Mouse (Mus musculus) gastrocnemius, adult 18-20 months (tissue): ENCODE data around the gene Vps54. TPM values are rescaled to one million over a fixed set of nuclear protein-coding genes. Genes with fewer than 3 reads are reported as not detected.

ENCODE experiments used
- DNase-seq: peaks from one replicate; pipeline ENCODE4 v3.0.0; 2021; ENCODE audit warnings: low spot score
- microRNA-seq: library from miRNA; unstranded; fragments of <30 nt; microRNA quantifications from one replicate; pipeline ENCODE4 v1.2.0, GENCODE M21; 2021
- total RNA-seq, 2 experiments: library from RNA; stranded (reverse); gene quantifications; 2 replicates each; pipeline ENCODE4 v1.2.3; 2021

The Vps54 gene
- total RNA-seq, 2 experiments from 2014 or later: 19.9 to 21.0 TPM

DNA sequence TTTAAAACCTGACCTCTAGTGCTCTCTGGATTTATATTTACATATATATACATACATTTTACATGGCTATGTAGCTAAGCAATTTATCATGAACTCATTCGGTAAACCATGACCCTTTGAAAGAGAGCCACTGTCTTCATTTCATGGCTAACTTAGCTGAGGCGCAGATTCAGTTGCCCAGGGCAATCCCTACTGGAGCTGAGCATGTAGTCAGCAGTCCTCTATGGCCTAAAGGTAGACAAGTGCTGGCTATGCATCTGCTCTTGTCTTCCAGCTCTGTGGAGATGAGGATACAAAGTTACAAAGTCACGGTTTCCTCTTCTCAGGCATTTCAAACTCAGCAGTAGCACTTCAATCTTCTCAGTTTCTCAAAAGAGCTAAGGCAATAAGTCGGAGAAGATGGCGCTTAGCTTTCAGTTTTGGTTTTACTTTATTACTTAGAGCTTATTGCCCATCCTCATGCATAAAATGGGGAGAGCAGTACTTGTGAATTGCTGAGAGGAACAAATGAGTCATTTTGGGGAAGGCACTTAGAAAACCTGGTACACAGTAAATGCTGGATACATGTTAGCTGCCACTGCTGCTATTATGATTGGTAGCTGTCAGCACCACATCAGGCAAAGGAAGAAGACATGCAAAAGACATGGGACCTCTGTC is 93.7 kb downstream of the Vps54 start:
- DNase-seq: no peak

DNA sequence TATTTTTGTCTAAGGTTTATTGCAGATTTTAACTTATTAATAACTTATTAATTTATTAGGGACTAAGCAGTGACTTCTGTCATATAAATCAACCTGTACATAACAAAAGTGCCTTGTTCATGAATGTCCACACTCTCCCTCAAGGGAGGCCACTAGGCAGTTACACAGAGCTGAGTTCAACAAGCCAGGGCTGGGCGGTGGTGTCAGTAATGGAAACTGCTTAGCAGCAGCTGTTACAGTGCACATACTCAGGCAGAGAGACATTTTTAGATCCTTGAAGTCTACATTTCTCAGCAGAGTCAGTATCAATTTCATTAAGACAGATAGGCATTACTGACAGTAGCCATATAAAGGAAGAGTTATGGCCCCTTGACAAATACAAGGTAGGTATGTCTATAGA is 98.8 kb downstream of the Vps54 start:
- DNase-seq: peak; percentile 70

DNA sequence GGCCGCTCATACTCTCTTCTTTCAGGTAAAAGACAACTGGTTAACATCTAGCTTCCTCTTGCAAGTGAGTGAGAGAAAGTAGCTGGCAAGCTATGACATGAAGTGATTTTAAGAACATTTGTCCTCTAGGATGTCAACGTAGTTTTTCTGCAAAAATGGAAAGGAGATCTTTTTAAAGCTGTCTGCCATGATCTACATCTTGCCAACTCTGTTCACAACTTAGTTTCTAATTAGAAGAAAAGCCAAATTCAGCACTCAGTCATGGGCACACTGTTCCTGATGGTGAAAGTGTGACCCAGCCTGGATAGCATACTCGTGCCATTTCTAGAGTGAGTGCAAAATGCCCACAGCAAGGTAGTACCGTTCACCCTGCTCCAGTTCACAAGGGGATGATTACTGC is 100.0 kb downstream of the Vps54 start:
- no peak for DNase-seq

DNA sequence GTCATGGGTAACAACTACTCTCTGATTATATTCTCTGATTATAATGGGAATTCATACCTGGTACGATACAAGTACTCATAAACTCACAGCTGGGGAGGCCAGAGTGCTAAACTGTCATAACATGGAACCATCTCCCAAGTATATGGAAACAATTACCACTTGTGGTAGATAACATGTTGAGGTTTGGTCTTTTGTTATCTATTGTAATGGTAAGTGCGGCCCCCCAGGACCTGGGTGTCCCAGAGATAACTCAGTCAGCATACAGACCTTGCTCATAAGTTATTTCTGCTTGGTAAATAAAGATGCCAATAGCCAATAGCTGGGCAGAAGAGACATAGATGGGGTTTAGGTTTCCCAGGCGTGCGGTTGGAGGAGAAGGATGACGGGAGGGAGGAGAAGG is 104.4 kb downstream of the Vps54 start:
- DNase-seq: no peak

DNA sequence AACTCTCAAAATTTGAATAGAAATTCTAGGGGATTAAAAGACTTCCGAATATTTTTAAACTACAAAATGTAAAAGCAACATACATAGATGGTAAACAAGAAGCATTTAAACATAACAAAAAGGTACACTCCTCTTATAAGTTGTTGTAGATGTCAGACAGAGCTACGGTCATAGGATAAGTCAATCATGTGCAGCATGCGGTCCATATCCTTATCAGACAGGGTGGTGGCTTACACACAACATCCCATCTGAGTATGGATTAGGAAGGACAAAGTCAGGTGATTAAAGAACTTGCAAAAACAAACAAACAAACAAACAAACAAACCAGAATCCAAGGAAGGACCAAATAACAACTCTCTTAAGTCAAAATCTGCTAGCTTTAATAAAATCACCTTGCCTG is 106.9 kb downstream of the Vps54 start:
- DNase-seq: no peak

DNA sequence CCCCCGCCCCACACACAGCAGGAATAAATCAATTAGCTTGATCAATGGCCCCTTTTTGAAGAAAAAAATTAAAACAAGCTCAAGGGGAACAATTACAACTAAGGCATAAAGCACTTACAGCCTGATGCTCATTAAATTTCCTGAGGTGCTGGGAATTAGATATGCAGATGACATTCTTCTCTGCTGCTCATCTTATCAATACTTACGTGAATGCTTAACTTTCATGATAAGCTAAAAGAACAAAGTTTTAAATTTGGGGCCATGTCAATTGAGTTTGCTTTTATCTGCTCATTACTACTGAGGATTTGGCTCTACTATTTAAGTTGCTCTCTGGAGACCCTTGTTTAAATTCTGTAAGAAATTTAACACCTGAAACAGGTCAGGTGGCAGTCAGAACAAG is 109.8 kb downstream of the Vps54 start:
- no peak for DNase-seq

DNA sequence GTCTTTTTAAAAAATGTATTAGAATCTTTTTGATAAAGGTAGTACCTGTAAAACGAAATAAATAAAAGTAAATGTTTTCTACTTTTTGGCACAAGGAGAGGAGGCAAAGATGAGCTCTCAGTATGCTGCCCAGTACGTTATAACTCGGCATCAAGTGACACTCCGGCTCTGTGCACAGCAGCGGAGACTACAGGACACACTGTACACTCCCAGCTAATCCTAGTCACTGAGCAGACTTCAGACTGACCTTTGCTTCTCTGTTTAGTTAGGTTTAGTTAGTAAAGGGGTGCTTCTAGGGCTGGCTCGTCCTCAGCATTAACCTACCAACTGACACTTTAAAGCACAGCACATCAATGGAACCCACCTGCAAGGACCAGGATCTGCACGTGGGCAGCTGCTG is 112.2 kb downstream of the Vps54 start:
- peak; percentile 43 for DNase-seq

DNA sequence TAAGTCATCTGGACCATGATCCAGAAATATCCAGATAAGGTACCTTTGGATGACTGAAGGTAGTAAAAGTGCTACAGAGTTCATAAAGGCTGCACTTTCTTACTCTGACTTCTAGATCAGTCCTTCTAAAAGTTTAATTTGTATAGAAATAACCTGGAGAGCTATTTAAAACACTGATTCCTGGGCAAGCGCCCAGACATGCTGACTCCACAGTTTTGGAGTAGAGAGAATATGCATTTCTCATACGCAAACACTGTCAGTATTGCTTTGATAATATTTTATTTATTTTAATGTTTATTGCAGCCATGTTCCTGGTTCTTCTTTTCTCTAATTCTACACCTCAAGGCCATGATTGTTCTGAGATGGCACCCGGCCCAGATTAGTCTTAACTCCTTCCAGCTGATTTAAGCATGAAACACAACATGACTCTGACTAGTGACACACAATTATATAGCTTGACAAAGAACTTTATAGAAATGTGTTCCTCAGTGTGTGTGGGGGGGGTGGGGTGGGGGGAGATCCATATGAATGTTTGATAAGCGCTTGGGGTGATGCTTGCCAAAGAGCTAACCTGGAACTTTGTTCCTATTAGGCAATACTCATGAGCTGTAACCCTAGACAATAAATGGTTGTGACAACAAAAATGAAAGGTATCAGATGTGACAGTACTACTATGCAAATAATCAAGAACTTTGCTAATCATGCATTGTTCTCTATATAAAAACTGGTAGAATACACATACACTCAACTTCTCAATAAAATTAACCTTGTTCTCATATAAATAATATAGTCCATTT is 124.3 kb downstream of the Vps54 start:
- DNase-seq: no peak

DNA sequence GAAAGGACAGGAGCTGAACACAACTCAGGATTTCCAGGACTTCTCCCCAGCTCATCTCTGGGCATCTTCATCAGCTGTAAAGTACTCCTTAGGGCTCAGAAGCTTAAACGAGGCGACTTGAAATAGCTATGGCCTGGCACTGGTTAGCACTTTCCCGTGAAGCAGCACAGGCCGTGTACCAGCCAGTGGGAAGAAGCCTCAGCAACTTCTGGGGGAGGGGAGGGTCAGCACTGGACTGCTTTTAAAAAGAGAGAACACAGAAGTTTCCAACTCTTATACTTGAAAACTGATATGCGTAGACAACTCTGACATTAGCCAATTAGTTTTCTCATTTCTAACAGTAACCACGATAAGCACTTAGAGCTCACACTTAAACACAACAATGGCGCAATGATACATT is 129.4 kb downstream of the Vps54 start:
- DNase-seq: peak; percentile 54

DNA sequence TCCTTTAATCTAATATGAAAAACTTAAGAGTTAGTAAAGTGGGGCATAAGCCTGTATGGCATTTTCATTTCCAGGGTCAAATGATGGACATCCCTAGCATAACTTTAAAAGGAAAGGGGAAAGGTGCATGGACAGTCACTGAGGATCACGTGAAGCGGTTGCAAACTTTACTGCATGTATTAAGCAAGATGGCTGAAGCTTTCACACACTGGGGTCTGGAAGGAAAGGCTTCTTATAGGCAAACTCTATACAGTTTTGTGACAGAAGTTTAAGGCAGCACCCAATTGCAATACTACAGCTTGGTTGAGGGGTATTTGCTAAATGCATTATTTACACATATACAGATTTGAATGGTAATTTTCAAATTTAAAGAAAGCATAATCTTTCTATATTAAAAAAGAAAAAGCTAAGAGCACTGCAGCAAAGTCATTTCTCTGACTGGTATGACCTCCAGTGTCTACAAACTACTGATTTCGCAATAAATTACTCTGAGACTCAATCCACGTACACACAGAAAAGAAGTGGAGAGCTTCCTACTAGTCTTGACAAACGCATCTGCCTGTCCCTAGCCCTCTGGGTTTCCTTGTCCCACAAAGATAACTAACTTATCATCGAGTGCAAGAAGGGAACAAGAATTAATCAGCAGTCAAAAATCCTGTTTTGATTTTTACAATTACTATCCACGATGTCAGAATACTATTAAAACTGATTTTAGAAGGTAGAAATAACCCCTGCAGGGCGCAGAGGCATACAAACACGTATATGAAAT is 130.4 kb downstream of the Vps54 start:
- no peak for DNase-seq

DNA sequence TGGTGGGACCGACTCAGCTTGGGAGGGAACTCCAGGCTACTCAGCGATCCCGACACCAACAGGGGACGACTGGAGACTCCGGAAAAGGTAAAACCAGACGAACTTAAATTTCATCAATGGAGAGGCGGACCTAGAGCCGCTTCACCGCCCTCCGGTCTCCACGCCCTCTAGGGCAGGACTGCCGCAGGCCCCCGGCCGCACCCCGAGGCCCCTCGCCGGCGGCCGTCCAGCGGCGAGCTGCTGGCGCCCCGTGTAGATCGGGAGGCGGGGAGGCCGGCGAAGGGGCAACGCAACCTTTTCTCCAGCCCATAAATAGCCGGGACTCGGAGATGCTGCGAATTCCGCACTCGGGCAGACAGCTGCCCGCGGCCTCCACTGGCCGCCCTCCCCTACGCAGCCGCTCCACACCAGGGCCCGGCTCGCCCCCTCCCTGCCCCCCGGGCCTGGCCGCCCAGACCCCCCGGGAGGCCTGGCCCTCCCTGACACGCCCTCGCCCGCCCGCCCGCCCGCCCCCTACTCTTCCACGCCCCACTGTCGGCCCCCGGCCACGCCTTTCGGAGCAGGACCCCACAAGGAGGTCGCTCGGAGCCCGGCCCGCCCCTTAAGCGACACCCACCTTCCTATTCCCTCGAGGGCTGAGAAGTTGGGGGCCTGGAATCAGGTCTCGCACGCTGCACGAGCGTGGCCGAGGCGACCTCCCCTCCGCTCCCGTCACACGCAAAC is 131.5 kb downstream of the Vps54 start:
- DNase-seq: peak; percentile 84

Small RNA genes within 50 kb of the gene (microRNA-seq; reads per million reads assigned to microRNA genes)
- not detected for gene Mir1933

Other genes starting within 250 kb of the Vps54 start
- gene Peli1, start 148.0 kb upstream of the Vps54 start, total RNA-seq: 10 to 100 TPM in 1 of 2 experiments, 1 to 10 TPM in 1; 8.5 to 13.4 TPM
- 100 to 1,000 TPM; 488 to 583 TPM for gene Ugp2, start 131.9 kb downstream of the Vps54 start, total RNA-seq